Mouse (Mus musculus) macrophage (primary cell): ENCODE results near the gene Plb1. TPM values are rescaled to one million over a fixed set of nuclear protein-coding genes. Genes with fewer than 3 reads are reported as not detected.
A peak's percentile ranks its signal among the peaks of the same experiment; 100 is the strongest.

Source experiments
- H3K27ac ChIP-seq: fragments of 350-480 bp; formaldehyde crosslinking; 2 replicates; pipeline ENCODE4 v1.9.0; 2021
- H3K36me3 ChIP-seq: fragments of 350-480 bp; formaldehyde crosslinking; 2 replicates; pipeline ENCODE4 v1.9.0; 2021; ENCODE audit errors: inconsistent target
- H3K4me3 ChIP-seq: fragments of 350-480 bp; formaldehyde crosslinking; 2 replicates; pipeline ENCODE4 v1.9.0; 2021; ENCODE audit errors: inconsistent target
- H3K79me2 ChIP-seq: fragments of 350-480 bp; formaldehyde crosslinking; 2 replicates; pipeline ENCODE4 v1.9.0; 2021; ENCODE audit errors: inconsistent target
- WGBS: methylation state at CpG from one replicate; pipeline ENCODE4 v1.1.7; 2026; ENCODE audit warnings: inconsistent platforms; ENCODE audit not compliant: missing documents; 5-methylcytosine and 5-hydroxymethylcytosine counted together
- polyA plus RNA-seq: library from polyadenylated mRNA; stranded (reverse); fragments of 250-400 nt; gene quantifications from 3 replicates; pipeline ENCODE4 v1.2.4, GENCODE M21; 2018; ENCODE audit warnings: inconsistent platforms

The Plb1 gene
- polyA plus RNA-seq, 1 experiment from 2014 or later = 0.11 TPM

GRCm38 (mm10) chr5:32283457-32283856 is 50.9 kb downstream of the Plb1 start:
- Histone ChIP-seq H3K4me3 (no peak overlapping the region), H3K79me2 (no peaks in the 10 kb centered on the region), H3K27ac (no peak overlapping the region), H3K36me3 (no peaks in the 10 kb centered on the region)
- WGBS = 91% methylated on average over 2 of the region's 2 CpGs

GRCm38 (mm10) chr5:32286315-32286714 is 53.8 kb downstream of the Plb1 start:
- Histone ChIP-seq H3K4me3 (no peak overlapping the region), H3K79me2 (no peaks in the 10 kb centered on the region), H3K27ac (no peak overlapping the region), H3K36me3 (no peaks in the 10 kb centered on the region)
- WGBS = 47% methylated on average over 4 of the region's 4 CpGs

DNA sequence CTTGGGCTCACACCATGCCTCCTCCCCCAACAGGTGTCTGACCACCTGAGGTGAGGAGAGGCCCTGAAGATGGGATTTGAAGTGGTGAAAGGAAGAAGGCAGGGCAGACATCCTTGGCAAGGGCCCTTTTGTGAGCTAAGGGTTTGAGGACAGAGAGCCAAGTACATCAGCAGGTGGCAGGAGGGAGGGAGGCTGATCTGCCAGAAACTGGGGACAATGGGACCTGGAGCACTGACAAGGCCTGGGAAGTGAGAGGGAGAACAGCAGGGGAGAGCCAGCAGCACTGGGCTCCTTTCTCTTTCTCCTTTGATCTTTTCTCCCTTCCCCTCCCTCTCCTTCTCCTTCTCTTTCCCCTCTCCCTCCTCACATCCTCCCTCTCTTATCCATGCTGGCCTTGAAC is 55.5 kb downstream of the Plb1 start:
- Histone ChIP-seq H3K36me3 (no peaks in the 10 kb centered on the region), H3K4me3 (no peak overlapping the region), H3K79me2 (no peaks in the 10 kb centered on the region), H3K27ac (no peak overlapping the region)

DNA sequence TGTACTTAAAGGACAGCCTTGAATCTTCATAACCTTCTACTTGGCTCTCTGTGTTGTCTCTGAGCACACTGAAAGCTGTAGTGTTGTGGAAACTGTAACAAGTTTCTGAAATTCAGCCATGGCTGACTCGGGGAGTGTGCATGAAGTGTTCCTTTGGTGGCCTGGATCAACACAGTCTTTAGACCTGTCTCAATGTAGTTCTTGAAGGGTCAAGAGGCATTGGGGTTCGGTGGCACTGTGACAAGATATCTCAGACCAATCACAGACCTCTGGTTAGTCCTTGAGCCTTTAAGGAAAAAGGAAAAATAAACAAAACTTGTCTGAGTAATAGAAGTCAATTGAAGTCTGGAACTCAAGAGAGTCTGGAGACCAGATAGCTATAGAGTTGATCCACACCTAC is 58.8 kb downstream of the Plb1 start:
- Histone ChIP-seq H3K27ac (no peak overlapping the region), H3K79me2 (no peaks in the 10 kb centered on the region), H3K4me3 (no peak overlapping the region), H3K36me3 (no peaks in the 10 kb centered on the region)
- 83% methylated on average over 2 of the region's 2 CpGs for WGBS

DNA sequence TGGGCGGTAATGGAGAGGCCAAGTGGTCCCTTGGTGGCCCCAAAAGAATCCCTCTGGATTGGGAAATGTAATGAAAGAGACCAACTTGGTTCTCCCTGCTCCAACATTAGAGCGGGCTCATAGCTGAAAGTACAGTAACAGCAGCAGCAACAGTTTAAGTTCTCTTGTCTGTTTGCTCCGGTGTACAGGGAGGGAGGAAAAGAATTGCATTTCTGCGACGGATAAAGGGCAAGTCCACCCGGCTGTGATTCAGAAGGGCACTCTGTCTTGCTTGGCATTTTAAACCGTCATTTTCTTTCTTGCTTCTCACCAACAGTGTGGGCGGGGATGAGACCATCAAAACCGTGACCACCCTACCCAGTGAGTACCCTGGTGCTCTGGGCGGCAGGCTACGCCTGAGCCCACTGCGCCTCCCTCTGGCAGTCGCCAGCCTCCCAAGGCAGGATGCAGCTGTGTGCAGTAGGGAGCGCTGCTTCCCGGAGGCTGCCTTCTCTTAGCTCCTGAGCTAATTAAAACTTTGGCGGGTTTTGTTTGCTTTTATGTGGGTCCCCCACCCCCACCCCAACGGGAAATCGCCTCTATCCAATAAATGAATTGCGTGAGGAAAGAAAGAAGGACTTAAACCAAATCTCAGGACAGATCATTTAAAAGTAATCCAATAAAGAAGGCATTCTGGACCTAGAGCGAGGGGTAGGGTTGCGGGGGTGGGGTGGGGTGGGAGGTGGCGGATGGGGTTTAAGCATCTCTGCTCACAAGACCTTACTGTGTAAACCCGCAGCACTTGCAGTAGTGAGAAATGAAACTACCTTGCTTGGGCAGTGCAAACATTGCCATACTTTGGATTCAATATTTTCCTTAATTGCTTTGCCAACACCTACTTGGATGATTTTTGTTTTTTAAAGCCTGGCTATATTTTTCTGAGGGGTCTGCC is 70.7 kb downstream of the Plb1 start:
- Histone ChIP-seq H3K36me3 (no peaks in the 10 kb centered on the region), H3K4me3 (no peak overlapping the region), H3K79me2 (no peaks in the 10 kb centered on the region), H3K27ac (no peak overlapping the region)
- 14% methylated on average over 23 of the region's 23 CpGs for WGBS

DNA sequence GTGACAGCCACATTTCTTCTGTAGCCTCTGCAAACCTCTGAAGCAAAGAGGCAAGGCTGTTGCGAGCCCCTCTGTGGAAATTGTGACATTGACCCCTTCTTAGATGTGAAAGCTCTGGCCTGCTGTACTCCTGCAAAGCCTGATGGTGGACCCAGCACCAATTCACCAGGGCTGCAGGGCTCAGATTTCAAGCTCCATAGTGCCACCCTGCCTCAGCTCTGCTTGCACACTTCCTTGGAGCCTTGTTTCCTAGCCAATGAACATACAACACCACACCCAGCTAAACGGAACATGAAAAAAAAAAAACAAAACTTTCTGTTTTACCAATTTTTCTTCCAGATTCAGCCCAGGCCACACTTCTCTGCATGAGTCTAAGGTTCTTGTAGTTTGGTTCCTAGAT is 74.6 kb downstream of the Plb1 start:
- no peak overlapping the region for H3K4me3 ChIP-seq
- H3K36me3 ChIP-seq = no peaks in the 10 kb centered on the region
- no peak overlapping the region for H3K27ac ChIP-seq
- 93% methylated on average over 2 of the region's 2 CpGs for WGBS
- no peaks in the 10 kb centered on the region for H3K79me2 ChIP-seq

- Histone ChIP-seq H3K27ac (no peak overlapping the region), H3K36me3 (no peaks in the 10 kb centered on the region), H3K79me2 (no peaks in the 10 kb centered on the region), H3K4me3 (no peak overlapping the region)
- WGBS = 100% methylated on average over 4 of the region's 4 CpGs
Measured at GRCm38 (mm10) chr5:32308647-32309046, 76.1 kb downstream of the Plb1 start.

DNA sequence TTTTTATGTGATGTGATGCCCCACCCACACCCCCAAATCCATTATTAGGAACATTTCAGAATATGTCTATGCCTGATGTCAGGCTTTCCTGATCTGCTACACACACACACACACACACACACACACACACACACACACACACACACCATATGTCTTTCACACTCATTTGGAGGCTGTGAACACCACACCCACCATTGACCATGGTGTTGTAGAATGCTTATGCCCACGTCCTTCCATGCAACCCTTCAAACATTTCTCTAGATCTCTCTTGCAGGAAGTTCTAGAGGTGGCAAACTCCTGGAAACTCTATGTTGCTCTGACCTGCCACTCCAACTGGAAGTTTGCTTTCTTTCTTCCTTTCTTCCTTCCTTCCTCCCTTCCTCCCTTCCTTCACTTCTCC is 77.2 kb downstream of the Plb1 start:
- H3K36me3 ChIP-seq = no peaks in the 10 kb centered on the region
- H3K4me3 ChIP-seq = no peak overlapping the region
- no peak overlapping the region for H3K27ac ChIP-seq
- WGBS = 78% methylated on average over 1 of the region's 1 CpGs
- H3K79me2 ChIP-seq = no peaks in the 10 kb centered on the region

DNA sequence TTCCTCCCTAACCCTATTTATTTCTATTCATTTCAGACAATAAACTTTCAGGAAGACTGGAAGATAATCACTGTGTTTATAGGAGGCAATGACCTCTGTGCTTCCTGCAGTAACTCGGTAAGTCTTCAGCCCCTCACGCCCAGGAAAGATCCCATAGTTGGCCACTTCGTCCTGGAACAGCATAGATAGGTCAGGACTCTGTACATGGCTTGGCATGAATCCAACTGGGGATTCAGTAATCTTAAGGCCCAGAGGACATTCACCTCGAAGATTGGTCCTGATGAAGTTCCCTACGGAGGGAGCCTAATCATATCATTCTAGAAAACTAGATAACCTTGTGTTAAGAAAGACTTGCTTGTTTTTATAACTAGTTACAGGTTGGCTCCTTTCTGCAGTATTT is 78.3 kb downstream of the Plb1 start:
- no peak overlapping the region for H3K27ac ChIP-seq
- H3K36me3 ChIP-seq = no peaks in the 10 kb centered on the region
- no peaks in the 10 kb centered on the region for H3K79me2 ChIP-seq
- H3K4me3 ChIP-seq = no peak overlapping the region
- WGBS = 90% methylated on average over 5 of the region's 5 CpGs

DNA sequence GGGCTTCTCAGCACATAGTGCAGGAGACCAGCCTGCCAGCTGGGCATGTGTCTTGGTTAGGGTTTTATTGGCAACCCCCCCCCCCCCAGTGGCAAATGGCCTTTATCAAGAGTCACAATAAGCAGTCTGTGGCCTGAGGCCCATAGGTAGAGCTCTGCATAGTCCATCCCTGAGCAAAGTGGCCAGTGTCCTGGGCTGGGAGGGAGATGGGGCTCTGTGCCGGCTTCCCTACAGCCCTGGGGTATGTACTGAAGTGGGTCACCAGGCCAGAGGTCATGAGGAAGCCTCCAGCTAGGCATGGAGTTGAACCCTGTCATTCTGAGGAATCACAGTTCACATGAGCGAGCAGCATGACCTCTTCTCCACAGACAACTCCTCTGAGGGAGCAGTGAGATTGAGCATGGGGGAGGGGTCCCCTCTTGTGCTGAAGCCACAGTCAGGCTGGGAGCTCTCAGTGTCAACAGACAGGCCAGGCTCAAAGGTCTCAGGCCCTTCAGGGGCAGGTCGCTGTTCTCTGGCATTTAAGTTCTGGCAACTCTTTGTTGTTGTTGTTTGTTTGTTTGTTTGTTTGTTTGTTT is 79.2 kb downstream of the Plb1 start:
- WGBS = 85% methylated on average over 3 of the region's 3 CpGs
- H3K79me2 ChIP-seq = no peaks in the 10 kb centered on the region
- no peak overlapping the region for H3K27ac ChIP-seq
- H3K4me3 ChIP-seq = no peak overlapping the region
- H3K36me3 ChIP-seq = no peaks in the 10 kb centered on the region

- H3K4me3 ChIP-seq = no peak overlapping the region
- no peaks in the 10 kb centered on the region for H3K36me3 ChIP-seq
- 54% methylated on average over 6 of the region's 6 CpGs for WGBS
- no peaks in the 10 kb centered on the region for H3K79me2 ChIP-seq
- H3K27ac ChIP-seq = no peak overlapping the region
Measured at GRCm38 (mm10) chr5:32313671-32314070, 81.2 kb downstream of the Plb1 start.

GRCm38 (mm10) chr5:32314731-32315130 is 82.2 kb downstream of the Plb1 start:
- WGBS = 82% methylated on average over 2 of the region's 2 CpGs
- Histone ChIP-seq H3K36me3 (no peaks in the 10 kb centered on the region), H3K79me2 (no peaks in the 10 kb centered on the region), H3K27ac (no peak overlapping the region), H3K4me3 (no peak overlapping the region)

GRCm38 (mm10) chr5:32322146-32322811 is 89.8 kb downstream of the Plb1 start:
- H3K36me3 ChIP-seq = no peaks in the 10 kb centered on the region
- H3K79me2 ChIP-seq = no peaks in the 10 kb centered on the region
- no peak overlapping the region for H3K27ac ChIP-seq
- WGBS = 44% methylated on average over 7 of the region's 7 CpGs
- H3K4me3 ChIP-seq = no peak overlapping the region

GRCm38 (mm10) chr5:32328139-32328538 is 95.6 kb downstream of the Plb1 start:
- no peaks in the 10 kb centered on the region for H3K79me2 ChIP-seq
- H3K27ac ChIP-seq = peak overlapping the region; percentile 70
- H3K36me3 ChIP-seq = no peaks in the 10 kb centered on the region
- H3K4me3 ChIP-seq = no peak overlapping the region
- 18% methylated on average over 7 of the region's 7 CpGs for WGBS

GRCm38 (mm10) chr5:32332591-32332990 is 100.1 kb downstream of the Plb1 start:
- H3K79me2 ChIP-seq = no peaks in the 10 kb centered on the region
- 14% methylated on average over 4 of the region's 4 CpGs for WGBS
- H3K36me3 ChIP-seq = no peaks in the 10 kb centered on the region
- no peak overlapping the region for H3K27ac ChIP-seq
- H3K4me3 ChIP-seq = no peak overlapping the region
